In the genomic region with DNA sequence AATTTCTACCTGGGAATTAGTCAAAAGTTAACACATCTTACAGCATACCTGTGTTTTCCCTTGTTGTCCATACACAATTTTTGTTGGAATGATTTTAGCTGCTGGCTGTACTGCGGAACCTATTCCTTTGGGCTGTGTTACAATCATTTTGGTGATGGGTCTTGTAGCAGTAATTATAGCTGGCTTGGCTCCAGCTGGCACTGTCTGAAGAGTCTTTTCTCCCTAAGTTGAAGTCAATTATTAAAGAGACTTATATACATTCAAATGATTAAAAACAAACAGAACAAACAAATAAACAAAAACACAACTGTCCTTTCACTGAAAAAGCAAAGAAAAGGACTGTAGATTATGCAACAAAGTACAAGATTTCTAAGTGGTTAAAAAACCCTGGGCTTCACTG, we compare ENCODE assay signal across 25 mouse cellular contexts.
"Had no signal": no experiment of that assay in that cellular context is flagged by ENCODE, and none has a peak within 500 bp of the region (broad histone marks: within the 10 kb centered on the region; RNA-seq: fewer than 3 reads in every experiment).

No protein-coding gene starts in this region.

- H3K4me1 ChIP-seq: heart, embryonic 13.5 days; heart, embryonic 15.5 days; hindbrain, embryonic 13.5 days; hindbrain, embryonic 15.5 days; kidney, embryonic 15.5 days; limb, embryonic 13.5 days; limb, embryonic 15.5 days; liver, embryonic 13.5 days had no signal

- H3K9me3 ChIP-seq: heart, embryonic 13.5 days; heart, embryonic 15.5 days; hindbrain, embryonic 13.5 days; hindbrain, embryonic 15.5 days; kidney, embryonic 15.5 days; limb, embryonic 13.5 days; limb, embryonic 15.5 days; liver, embryonic 13.5 days had no signal

- DNase-seq: gastrocnemius, postnatal 14 days; gastrocnemius, postnatal 36 days; heart, adult 11 months; heart, adult 2 months; heart, postnatal 14 days; heart, postnatal 36 days; kidney, adult 11 months; kidney, adult 2 months; kidney, adult 9 months; kidney, postnatal 36 days; layer of hippocampus, adult 9-11 months; layer of hippocampus, postnatal 36 days; left cerebral cortex, postnatal 4 days; liver, embryonic 13.5 days had no signal

- ATAC-seq: hindbrain, postnatal 0 days; intestine, embryonic 16.5 days had no signal

- H3K9ac ChIP-seq: heart, embryonic 13.5 days; heart, embryonic 15.5 days; hindbrain, embryonic 13.5 days; hindbrain, embryonic 15.5 days; kidney, embryonic 15.5 days; limb, embryonic 13.5 days; limb, embryonic 15.5 days; liver, embryonic 13.5 days had no signal

- H3K27me3 ChIP-seq: heart, embryonic 13.5 days; heart, embryonic 15.5 days; hindbrain, embryonic 13.5 days; hindbrain, embryonic 15.5 days; kidney, embryonic 15.5 days; limb, embryonic 13.5 days; limb, embryonic 15.5 days; liver, embryonic 13.5 days had no signal

- H3K4me2 ChIP-seq: heart, embryonic 11.5 days; heart, embryonic 13.5 days; heart, embryonic 15.5 days; hindbrain, embryonic 13.5 days; hindbrain, embryonic 15.5 days; kidney, embryonic 15.5 days; limb, embryonic 13.5 days; limb, embryonic 15.5 days; liver, embryonic 13.5 days had no signal

- H3K4me3 ChIP-seq: heart, adult 2 months; heart, embryonic 13.5 days; heart, embryonic 15.5 days; hindbrain, embryonic 13.5 days; hindbrain, embryonic 15.5 days; kidney, embryonic 15.5 days; limb, embryonic 13.5 days; limb, embryonic 15.5 days; liver, embryonic 13.5 days had no signal

- H3K27ac ChIP-seq: heart, adult 2 months; heart, embryonic 13.5 days; heart, embryonic 15.5 days; hindbrain, embryonic 13.5 days; hindbrain, embryonic 15.5 days; hindbrain, postnatal 0 days; kidney, embryonic 15.5 days; kidney, postnatal 0 days; limb, embryonic 13.5 days; limb, embryonic 15.5 days; liver, embryonic 13.5 days had no signal
